Mouse (Mus musculus): ENCODE results near the gene Tmeff1.

Gene Tmeff1

GRCm38 (mm10) chr4:48622246-48622645 lies 37.3 kb downstream of the Tmeff1 start:
- DNase-seq (ENCODE audit: low read depth, low spot score), result no peak

DNA sequence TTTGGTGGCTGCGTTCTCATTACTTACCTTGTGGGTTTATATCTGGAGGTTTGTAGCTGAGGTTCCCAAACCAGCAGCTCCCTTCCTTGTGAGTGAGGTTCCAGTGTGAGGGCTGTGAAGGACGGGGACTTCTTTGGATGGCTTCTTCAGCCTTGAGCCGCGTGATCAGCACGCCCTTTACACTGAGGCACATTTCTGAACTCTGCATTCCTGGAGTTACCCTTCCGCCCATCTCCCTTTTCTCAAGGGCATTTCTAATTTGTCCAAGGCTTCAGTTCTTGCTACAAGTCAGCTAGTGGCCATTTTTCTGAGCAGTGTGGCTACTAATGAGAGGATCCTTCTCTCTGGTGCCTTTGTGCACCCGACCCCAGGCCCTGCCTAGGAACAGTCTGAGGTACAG lies 38.0 kb downstream of the Tmeff1 start:
- no peak for DNase-seq (ENCODE audit: low read depth, low spot score)

DNA sequence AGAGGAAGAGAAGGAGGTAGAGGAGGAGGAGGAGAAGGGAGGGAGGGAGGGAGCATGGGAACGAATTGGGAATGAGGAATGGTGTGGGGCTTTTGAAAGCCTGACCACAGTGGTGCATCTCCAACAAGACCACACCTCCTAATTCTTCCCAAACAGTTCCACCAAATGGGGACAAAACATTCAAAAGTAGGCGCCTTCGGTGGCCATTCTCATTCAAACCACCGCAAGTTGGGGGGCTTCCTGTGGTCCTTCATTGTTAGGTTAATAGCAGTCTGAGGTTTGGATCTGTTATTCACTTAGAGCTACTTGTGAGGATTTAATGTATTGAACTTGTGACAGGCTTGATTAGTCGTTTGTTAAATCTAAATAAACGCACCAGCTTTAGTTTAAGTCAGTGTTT lies 40.0 kb downstream of the Tmeff1 start:
- no peak for DNase-seq (ENCODE audit: low read depth, low spot score)

- DNase-seq (ENCODE audit: low read depth, low spot score), result no peak
These were observed 40.9 kb downstream of the Tmeff1 start for GRCm38 (mm10) chr4:48625836-48626235.

DNA sequence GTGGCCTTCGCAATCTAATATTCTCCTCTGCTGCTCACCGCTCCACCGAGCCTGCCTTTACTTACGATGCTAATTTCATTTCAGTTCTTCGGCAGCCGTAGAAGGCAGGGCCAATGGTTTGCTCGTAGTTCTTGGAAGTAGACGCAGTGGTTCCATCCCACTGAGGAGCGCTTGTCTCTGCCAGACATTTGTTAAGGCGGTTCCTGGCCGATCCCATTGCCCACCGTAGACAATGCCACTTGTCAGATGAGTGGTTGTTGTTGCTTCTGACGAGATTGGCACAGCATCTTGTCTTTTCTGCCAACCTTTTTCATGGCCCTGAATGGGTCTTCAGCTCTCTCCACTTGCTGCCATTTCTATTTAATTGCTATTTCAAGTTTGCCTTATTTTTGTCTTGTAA lies 44.5 kb downstream of the Tmeff1 start:
- DNase-seq (ENCODE audit: low read depth, low spot score), result no peak

- DNase-seq (ENCODE audit: low read depth, low spot score), result no peak
These were observed 48.6 kb downstream of the Tmeff1 start for GRCm38 (mm10) chr4:48633529-48633928.

GRCm38 (mm10) chr4:48634058-48634457 lies 49.1 kb downstream of the Tmeff1 start:
- DNase-seq (ENCODE audit: low read depth, low spot score), result no peak

GRCm38 (mm10) chr4:48636831-48637230 lies 51.9 kb downstream of the Tmeff1 start:
- DNase-seq (ENCODE audit: low read depth, low spot score), result no peak

DNA sequence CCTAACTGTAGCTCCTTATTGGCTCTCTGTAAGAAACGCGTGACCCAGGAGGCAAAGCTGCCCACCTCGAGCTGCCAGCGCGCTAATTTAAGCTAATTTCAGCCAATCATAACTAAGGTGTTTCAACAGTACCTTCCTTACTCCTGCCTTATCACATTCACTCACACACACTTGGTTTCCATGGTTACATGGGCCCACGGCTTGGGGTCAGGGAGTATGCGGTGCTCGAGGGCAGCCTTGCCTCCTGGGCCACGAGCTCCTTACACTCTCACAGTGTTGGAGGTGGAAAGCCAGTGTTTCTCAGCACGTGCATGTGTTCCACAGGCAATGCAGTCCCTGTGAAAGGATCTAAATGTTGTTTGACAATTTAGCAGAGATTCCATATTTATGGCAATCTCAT lies 53.2 kb downstream of the Tmeff1 start:
- no peak for DNase-seq (ENCODE audit: low read depth, low spot score)

DNA sequence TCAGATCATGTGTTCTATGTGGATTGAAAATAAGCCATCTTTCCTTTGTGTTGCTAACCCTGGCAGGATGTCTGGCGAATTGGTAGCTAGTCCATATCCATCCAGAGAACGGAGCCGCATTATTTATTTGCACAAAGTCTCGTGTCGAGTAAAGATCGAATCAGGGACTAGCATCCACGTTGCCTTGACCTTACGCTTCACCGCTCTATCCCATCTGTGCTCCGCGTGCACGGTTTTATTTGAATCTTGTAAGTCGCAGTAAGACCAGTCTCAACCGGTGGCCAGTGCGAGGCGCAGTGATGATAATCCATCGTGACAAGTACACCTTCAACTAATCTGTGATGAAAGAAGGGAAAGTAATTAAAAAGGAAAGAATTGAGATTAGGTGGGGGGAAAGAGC lies 54.5 kb downstream of the Tmeff1 start:
- DNase-seq (ENCODE audit: low read depth, low spot score), result no peak

GRCm38 (mm10) chr4:48643801-48644200 lies 58.8 kb downstream of the Tmeff1 start:
- no peak for DNase-seq (ENCODE audit: low read depth, low spot score)

GRCm38 (mm10) chr4:48646143-48646542 lies 61.2 kb downstream of the Tmeff1 start:
- no peak for DNase-seq (ENCODE audit: low read depth, low spot score)

DNA sequence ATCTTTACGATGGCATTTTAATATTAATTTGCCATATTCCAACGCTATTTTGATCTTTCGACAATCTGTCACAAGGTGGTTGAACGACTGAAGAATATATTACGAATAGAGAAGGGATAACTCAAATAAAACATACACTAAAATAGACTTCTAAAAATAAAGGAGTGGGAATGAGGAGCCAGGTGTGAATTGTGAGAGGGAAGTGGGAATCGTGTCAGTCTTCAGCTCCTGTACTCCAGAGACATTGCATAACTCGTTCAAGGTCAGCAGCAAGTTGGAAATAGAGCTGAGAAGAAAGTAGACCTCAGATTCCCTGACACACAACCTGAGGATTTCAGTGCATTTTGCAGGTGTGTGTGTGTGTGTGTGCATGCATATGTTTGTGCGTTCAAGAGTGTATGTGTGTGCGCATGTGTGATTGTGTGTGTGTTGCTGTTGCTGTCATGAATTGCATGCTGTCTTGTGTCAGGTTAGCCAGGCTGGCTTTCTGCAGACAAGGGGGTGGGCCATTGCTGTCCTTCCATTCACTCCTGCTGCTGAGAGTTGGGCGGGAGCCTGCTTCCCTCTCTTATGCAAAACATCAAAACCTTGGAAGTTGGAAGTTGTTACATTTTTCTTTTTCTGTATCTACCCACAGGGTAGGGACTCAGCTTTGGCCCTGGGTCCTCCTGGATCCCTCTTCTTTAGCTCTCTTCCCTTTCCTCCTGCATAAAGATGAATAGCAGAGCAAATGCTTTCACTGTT lies 65.8 kb downstream of the Tmeff1 start:
- DNase-seq (ENCODE audit: low read depth, low spot score), result no peak

GRCm38 (mm10) chr4:48654118-48654517 lies 69.1 kb downstream of the Tmeff1 start:
- no peak for DNase-seq (ENCODE audit: low read depth, low spot score)

GRCm38 (mm10) chr4:48656530-48656929 lies 71.6 kb downstream of the Tmeff1 start:
- no peak for DNase-seq (ENCODE audit: low read depth, low spot score)

DNA sequence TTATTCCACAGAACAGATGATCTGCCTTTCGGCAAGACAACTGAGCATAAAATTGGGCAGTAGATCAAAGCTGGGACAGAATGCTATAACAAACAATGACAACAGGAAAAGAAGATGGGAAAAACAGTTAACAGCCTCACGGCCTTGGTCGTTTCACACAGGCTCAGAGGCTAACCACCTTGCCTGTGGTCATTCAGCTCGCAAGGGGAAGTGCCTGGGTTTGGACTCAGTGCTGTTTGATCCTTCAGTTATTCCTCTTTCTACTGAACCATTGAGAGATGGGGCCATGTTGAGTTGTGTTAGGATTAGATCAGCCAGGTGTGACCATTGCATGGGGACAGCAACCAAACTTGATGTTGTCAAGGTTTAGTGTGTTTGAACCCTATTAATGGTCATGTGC lies 75.2 kb downstream of the Tmeff1 start:
- DNase-seq (ENCODE audit: low read depth, low spot score), result no peak

DNA sequence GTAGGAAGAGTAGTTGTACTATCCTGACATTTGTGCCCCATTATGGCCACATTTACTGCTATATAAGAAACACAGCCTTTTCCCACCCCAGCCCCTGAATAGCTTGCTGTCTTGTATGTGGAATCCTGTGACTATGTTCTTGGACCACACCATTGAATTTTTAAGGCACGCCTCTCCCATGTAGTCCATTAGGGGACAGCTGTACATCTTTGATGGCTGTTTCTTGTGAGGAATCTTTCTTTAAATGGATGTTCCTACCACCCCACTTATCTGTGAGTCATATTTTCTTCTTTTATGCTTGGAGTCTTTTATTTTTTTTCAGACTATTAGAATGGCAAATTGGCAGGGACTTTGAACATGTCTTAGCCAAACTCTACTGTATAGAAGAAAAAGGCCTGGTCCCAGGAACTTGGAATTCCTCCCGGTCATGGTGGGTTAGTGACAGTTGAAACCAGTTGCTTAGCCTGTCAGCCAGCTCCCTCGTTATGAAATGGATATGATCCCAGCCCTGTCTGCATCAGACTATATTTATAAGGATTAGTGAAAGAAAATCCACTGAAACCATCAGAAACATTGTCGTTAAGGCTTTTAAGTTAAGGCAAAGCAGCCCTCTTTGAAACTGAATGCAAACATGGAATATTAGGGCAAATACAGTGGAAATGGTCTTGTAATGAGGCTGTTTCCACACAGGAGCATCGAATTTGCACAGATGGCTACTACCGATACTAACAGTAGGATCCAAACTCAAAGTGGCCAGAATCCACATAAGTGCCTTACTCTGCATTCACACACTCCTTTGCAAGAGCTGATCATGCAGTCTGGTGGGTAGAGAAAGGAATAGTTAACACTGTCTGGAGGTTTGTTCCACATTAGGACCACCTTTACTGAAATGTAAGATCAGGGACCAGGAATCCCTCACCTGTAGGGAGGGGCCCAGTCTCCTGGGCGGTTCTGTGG lies 75.9 kb downstream of the Tmeff1 start:
- no peak for DNase-seq (ENCODE audit: low read depth, low spot score)

- no peak for DNase-seq (ENCODE audit: low read depth, low spot score)
These were observed 78.3 kb downstream of the Tmeff1 start, which contains the start of gene Cavin4 for GRCm38 (mm10) chr4:48663271-48663670. TSS of gene Cavin4 (plus strand) at chr4:48663514.

DNA sequence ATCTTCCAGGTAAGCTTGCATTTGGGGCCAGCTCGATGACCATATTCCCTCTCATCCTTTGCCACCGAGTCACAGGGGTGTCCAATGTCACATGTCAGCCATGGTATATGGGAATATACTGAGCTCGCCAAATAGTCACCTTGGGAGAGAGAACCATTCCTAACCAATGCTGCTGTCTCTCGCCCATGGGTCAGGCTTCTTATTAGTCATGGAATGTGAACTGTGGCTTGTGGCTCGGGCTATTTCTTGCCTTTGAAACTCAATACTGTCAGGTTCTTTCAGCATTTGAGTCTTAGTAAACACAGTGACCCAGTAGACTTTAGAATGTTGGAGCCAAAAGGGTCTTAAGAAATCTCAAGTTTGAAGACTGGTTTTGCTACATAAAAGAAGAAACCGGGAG lies 79.0 kb downstream of the Tmeff1 start:
- no peak for DNase-seq (ENCODE audit: low read depth, low spot score)

GRCm38 (mm10) chr4:48667279-48667678 lies 82.3 kb downstream of the Tmeff1 start:
- no peak for DNase-seq (ENCODE audit: low read depth, low spot score)

DNA sequence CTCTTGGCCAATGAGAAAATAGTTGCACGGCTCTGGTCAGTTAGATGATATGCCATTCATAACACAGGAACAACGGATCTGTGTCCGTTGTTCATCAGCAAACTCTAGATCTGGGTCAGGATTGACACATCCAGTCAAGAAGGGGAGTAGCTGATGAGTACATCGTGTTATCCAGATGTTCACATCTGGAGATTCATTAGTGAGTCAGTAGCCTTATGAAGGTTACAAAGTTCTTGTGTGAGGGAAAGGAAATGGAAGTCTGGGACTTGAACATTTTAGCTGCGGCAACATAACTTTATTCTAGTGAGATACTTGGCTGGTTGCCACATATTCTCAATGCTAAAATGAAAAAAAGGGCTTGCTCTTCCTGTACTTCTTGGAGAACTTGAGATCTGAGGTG lies 87.9 kb downstream of the Tmeff1 start:
- DNase-seq (ENCODE audit: low read depth, low spot score), result no peak

DNA sequence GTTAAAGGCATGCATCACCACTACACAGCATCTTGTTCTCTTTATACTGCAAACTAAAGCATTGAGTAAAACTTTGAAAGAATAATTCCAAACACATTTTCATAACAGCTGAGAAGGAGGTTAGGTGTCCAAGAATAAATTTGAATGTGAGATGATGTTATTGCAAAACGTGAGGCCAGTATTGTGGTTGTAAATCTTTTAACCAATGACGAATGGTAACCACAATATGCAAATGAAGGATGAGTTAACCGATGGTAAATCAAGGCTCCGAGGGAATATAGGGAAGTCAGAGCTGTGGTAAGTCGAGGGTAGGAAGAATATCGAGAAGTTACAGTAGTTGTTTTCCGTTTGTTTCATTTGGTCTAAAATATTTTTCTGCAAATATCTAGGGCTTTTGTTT lies 89.4 kb downstream of the Tmeff1 start:
- no peak for DNase-seq (ENCODE audit: low read depth, low spot score)
